Mouse (Mus musculus) heart, embryonic 14.5 days (tissue): ENCODE measurements around the gene E2f8. TPM values are rescaled to one million over a fixed set of nuclear protein-coding genes. Genes with fewer than 3 reads are reported as not detected.

ENCODE experiments used
- polyA plus RNA-seq: library from polyadenylated mRNA; unstranded; fragments of >200 nt; fragmentation: Nextera tagmentation; extraction: Ambion mirVana; gene quantifications from 2 replicates; pipeline ENCODE4 v1.2.1, GENCODE M21; 2014

The E2f8 gene
- polyA plus RNA-seq, 1 experiment from 2014 or later = 16.9 TPM

Other genes starting within 250 kb of the E2f8 start
- not detected in 2 replicates for gene Mrgprb3, start 237.8 kb downstream of the E2f8 start, polyA plus RNA-seq
- 34.6 and 36.2 TPM in 2 replicates for gene Zdhhc13, start 92.6 kb downstream of the E2f8 start, polyA plus RNA-seq
- 1,942 and 2,129 TPM in 2 replicates for gene Csrp3, start 33.6 kb downstream of the E2f8 start, polyA plus RNA-seq
- 34.9 and 37.7 TPM in 2 replicates for gene Nav2, start 27.1 kb upstream of the E2f8 start, polyA plus RNA-seq